Mouse (Mus musculus): Measurements from ENCODE around the gene Ap1s1.

Gene Ap1s1

GRCm38 (mm10) chr5:137045402-137046323, at the start of gene Ap1s1:
Gene Ap1s1, minus strand, starts transcription at chr5:137046135.
- peak; percentile 99 for DNase-seq

- DNase-seq: no peak
Measured at GRCm38 (mm10) chr5:137095135-137095534, 49.2 kb upstream of the Ap1s1 start.

GRCm38 (mm10) chr5:137093720-137094119, 47.8 kb upstream of the Ap1s1 start:
- DNase-seq: no peak

GRCm38 (mm10) chr5:137091560-137091959, 45.6 kb upstream of the Ap1s1 start:
- DNase-seq: peak; percentile 48 to 63

- DNase-seq: peak in 1 of 2 experiments; percentile 42
Measured at GRCm38 (mm10) chr5:137090870-137091269, 44.9 kb upstream of the Ap1s1 start.

- DNase-seq: no peak
Measured at GRCm38 (mm10) chr5:137087410-137087809, 41.5 kb upstream of the Ap1s1 start.

- DNase-seq: no peak
Measured at GRCm38 (mm10) chr5:137085731-137086130, 39.8 kb upstream of the Ap1s1 start.

- no peak for DNase-seq
Measured at GRCm38 (mm10) chr5:137085021-137085420, 39.1 kb upstream of the Ap1s1 start.

GRCm38 (mm10) chr5:137083051-137083450, 37.1 kb upstream of the Ap1s1 start:
- no peak for DNase-seq

- no peak for DNase-seq
Measured at GRCm38 (mm10) chr5:137079849-137080248, 33.9 kb upstream of the Ap1s1 start.

GRCm38 (mm10) chr5:137078616-137079015, 32.7 kb upstream of the Ap1s1 start:
- no peak for DNase-seq

- no peak for DNase-seq
Measured at GRCm38 (mm10) chr5:137078041-137078440, 32.1 kb upstream of the Ap1s1 start.

- DNase-seq: no peak
Measured at GRCm38 (mm10) chr5:137077187-137077586, 31.3 kb upstream of the Ap1s1 start.

- DNase-seq: peak; percentile 53 to 68
Measured at GRCm38 (mm10) chr5:137076191-137076930, 30.4 kb upstream of the Ap1s1 start.

- DNase-seq: peak; percentile 77 to 84
Measured at GRCm38 (mm10) chr5:137075726-137076125, 29.8 kb upstream of the Ap1s1 start.

- DNase-seq: no peak
Measured at GRCm38 (mm10) chr5:137074191-137074651, 28.3 kb upstream of the Ap1s1 start.

- no peak for DNase-seq
Measured at GRCm38 (mm10) chr5:137073141-137073540, 27.2 kb upstream of the Ap1s1 start.

- DNase-seq: peak; percentile 57 to 71
Measured at GRCm38 (mm10) chr5:137072079-137072960, 26.4 kb upstream of the Ap1s1 start, which contains the start of gene Serpine1. Gene Serpine1, minus strand, starts transcription at chr5:137072268.

GRCm38 (mm10) chr5:137070881-137071605, 25.1 kb upstream of the Ap1s1 start:
- no peak for DNase-seq

- DNase-seq: no peak
Measured at GRCm38 (mm10) chr5:137068711-137069110, 22.8 kb upstream of the Ap1s1 start.

GRCm38 (mm10) chr5:137065923-137066322, 20.0 kb upstream of the Ap1s1 start:
- DNase-seq: no peak

GRCm38 (mm10) chr5:137065454-137065853, 19.5 kb upstream of the Ap1s1 start:
- DNase-seq: no peak
